Mouse (Mus musculus): ENCODE data around the gene Tmem116. TPM values are rescaled to one million over a fixed set of nuclear protein-coding genes. Genes with fewer than 3 reads are reported as not detected.
A peak's percentile ranks its signal among the peaks of the same experiment; 100 is the strongest.

The Tmem116 gene
- polyA plus RNA-seq, 1 experiment from 2014 or later, result 2.0 TPM

GRCm38 (mm10) chr5:121545793-121546529 is 94.3 kb downstream of the Tmem116 start, which contains the start of gene Mapkapk5:
Gene Mapkapk5, minus strand, starts transcription at chr5:121545905.
- peak; percentile 92 for ATAC-seq (ENCODE audit: low FRiP score, low read depth)
- Histone ChIP-seq H3K27ac (replicated peaks) (peak within 1 kb of the TSS; percentile 97), H3K36me3 (no peaks in the 10 kb centered on the region), H3K9me3 (no peaks in the 10 kb centered on the region), H3K27me3 (no peaks in the 10 kb centered on the region), H3K4me3 (peak within 1 kb of the TSS; percentile 97), H3K4me2 (peak within 1 kb of the TSS; percentile 88), H3K9ac (peak within 1 kb of the TSS; percentile 98), H3K4me1 (replicated peaks) (peaks cover 37% of the 10 kb centered on the region)
- 2% methylated on average over 55 of the region's 55 CpGs for whole genome bisulfite sequencing

- Histone ChIP-seq H3K4me2 (peak overlapping the region; percentile 88), H3K9ac (peak overlapping the region; percentile 98), H3K9me3 (no peaks in the 10 kb centered on the region), H3K27me3 (no peaks in the 10 kb centered on the region), H3K27ac (replicated peaks) (peak overlapping the region; percentile 97), H3K36me3 (no peaks in the 10 kb centered on the region), H3K4me1 (replicated peaks) (peaks cover 37% of the 10 kb centered on the region), H3K4me3 (peak overlapping the region; percentile 97)
- WGBS, result 38% methylated on average over 6 of the region's 6 CpGs
- ATAC-seq (ENCODE audit: low FRiP score, low read depth), result peak; percentile 10; the same call in 1 of the 2 replicates
Measured at GRCm38 (mm10) chr5:121546530-121546895, 94.8 kb downstream of the Tmem116 start.

- no peak for ATAC-seq (ENCODE audit: low FRiP score, low read depth)
- peaks cover 35% of the 10 kb centered on the region for H3K4me1 ChIP-seq (replicated peaks)
- H3K9me3 ChIP-seq, result no peaks in the 10 kb centered on the region
- H3K36me3 ChIP-seq, result no peaks in the 10 kb centered on the region
- no peak overlapping the region for H3K4me2 ChIP-seq
- no peaks in the 10 kb centered on the region for H3K27me3 ChIP-seq
- 91% methylated on average over 3 of the region's 3 CpGs for WGBS
- no peak overlapping the region for H3K9ac ChIP-seq
- no peak overlapping the region for H3K27ac ChIP-seq (replicated peaks)
- H3K4me3 ChIP-seq, result no peak overlapping the region
Measured at GRCm38 (mm10) chr5:121547084-121547483, 95.4 kb downstream of the Tmem116 start.

GRCm38 (mm10) chr5:121549196-121549595 is 97.5 kb downstream of the Tmem116 start:
- Histone ChIP-seq H3K4me3 (no peak overlapping the region), H3K27me3 (no peaks in the 10 kb centered on the region), H3K27ac (replicated peaks) (no peak overlapping the region), H3K4me1 (replicated peaks) (peaks cover 15% of the 10 kb centered on the region), H3K36me3 (no peaks in the 10 kb centered on the region), H3K4me2 (no peak overlapping the region), H3K9me3 (no peaks in the 10 kb centered on the region), H3K9ac (no peak overlapping the region)
- ATAC-seq (ENCODE audit: low FRiP score, low read depth), result no peak
- WGBS, result 87% methylated on average over 7 of the region's 7 CpGs

GRCm38 (mm10) chr5:121562436-121562835 is 110.7 kb downstream of the Tmem116 start:
- no peak for ATAC-seq (ENCODE audit: low FRiP score, low read depth)
- WGBS, result 90% methylated on average over 3 of the region's 3 CpGs

GRCm38 (mm10) chr5:121564468-121564895 is 112.8 kb downstream of the Tmem116 start:
- Histone ChIP-seq H3K4me3 (no peak overlapping the region), H3K9ac (no peak overlapping the region), H3K4me1 (replicated peaks) (no peaks in the 10 kb centered on the region), H3K36me3 (no peaks in the 10 kb centered on the region), H3K27me3 (no peaks in the 10 kb centered on the region), H3K27ac (replicated peaks) (no peak overlapping the region), H3K4me2 (peak overlapping the region; percentile 31; the same call in 1 of the 2 replicates), H3K9me3 (no peaks in the 10 kb centered on the region)
- WGBS, result 15% methylated on average over 11 of the region's 11 CpGs
- no peak for ATAC-seq (ENCODE audit: low FRiP score, low read depth)

More at GRCm38 (mm10) chr5:121562436-121562835, 110.7 kb downstream of the Tmem116 start:
- Histone ChIP-seq H3K4me1 (replicated peaks) (no peaks in the 10 kb centered on the region), H3K9me3 (no peaks in the 10 kb centered on the region), H3K36me3 (no peaks in the 10 kb centered on the region), H3K9ac (no peak overlapping the region), H3K27ac (replicated peaks) (no peak overlapping the region), H3K4me3 (no peak overlapping the region), H3K4me2 (no peak overlapping the region), H3K27me3 (no peaks in the 10 kb centered on the region)

GRCm38 (mm10) chr5:121566035-121566681 is 114.5 kb downstream of the Tmem116 start:
- H3K4me2 ChIP-seq, result no peak overlapping the region
- 95% methylated on average over 16 of the region's 16 CpGs for WGBS
- H3K4me3 ChIP-seq, result no peak overlapping the region
- H3K27ac ChIP-seq (replicated peaks), result no peak overlapping the region
- no peaks in the 10 kb centered on the region for H3K27me3 ChIP-seq
- no peak for ATAC-seq (ENCODE audit: low FRiP score, low read depth)
- H3K9me3 ChIP-seq, result no peaks in the 10 kb centered on the region
- no peak overlapping the region for H3K9ac ChIP-seq
- peaks cover 12% of the 10 kb centered on the region; the same call in 1 of the 2 replicates for H3K36me3 ChIP-seq
- no peaks in the 10 kb centered on the region for H3K4me1 ChIP-seq (replicated peaks)

- 79% methylated on average over 9 of the region's 9 CpGs for WGBS
Measured at GRCm38 (mm10) chr5:121569881-121570420, 118.3 kb downstream of the Tmem116 start.

GRCm38 (mm10) chr5:121570787-121571186 is 119.1 kb downstream of the Tmem116 start:
- peaks cover 27% of the 10 kb centered on the region for H3K36me3 ChIP-seq
- no peak overlapping the region for H3K4me3 ChIP-seq
- H3K27me3 ChIP-seq, result no peaks in the 10 kb centered on the region
- no peaks in the 10 kb centered on the region for H3K4me1 ChIP-seq (replicated peaks)
- H3K9me3 ChIP-seq, result no peaks in the 10 kb centered on the region
- H3K4me2 ChIP-seq, result no peak overlapping the region
- WGBS, result 67% methylated on average over 1 of the region's 1 CpGs
- no peak overlapping the region for H3K9ac ChIP-seq
- no peak for ATAC-seq (ENCODE audit: low FRiP score, low read depth)
- no peak overlapping the region for H3K27ac ChIP-seq (replicated peaks)

More at GRCm38 (mm10) chr5:121569881-121570420, 118.3 kb downstream of the Tmem116 start:
- Histone ChIP-seq H3K9ac (no peak overlapping the region), H3K4me1 (replicated peaks) (no peaks in the 10 kb centered on the region), H3K36me3 (peaks cover 21% of the 10 kb centered on the region), H3K27ac (replicated peaks) (no peak overlapping the region), H3K4me3 (no peak overlapping the region), H3K9me3 (no peaks in the 10 kb centered on the region), H3K4me2 (no peak overlapping the region), H3K27me3 (no peaks in the 10 kb centered on the region)
- no peak for ATAC-seq (ENCODE audit: low FRiP score, low read depth)

Other genes starting within 250 kb of the Tmem116 start
- 342 and 359 TPM in 2 replicates for gene Rpl6, start 247.4 kb upstream of the Tmem116 start, polyA plus RNA-seq (2015; fragmentation: Nextera tagmentation; extraction: Ambion mirVana)
- 19.0 and 20.6 TPM in 2 replicates for gene Hectd4, start 231.7 kb upstream of the Tmem116 start, polyA plus RNA-seq (2015; fragmentation: Nextera tagmentation; extraction: Ambion mirVana)
- gene Trafd1, start 66.3 kb upstream of the Tmem116 start, polyA plus RNA-seq (2015; fragmentation: Nextera tagmentation; extraction: Ambion mirVana), result 120 and 127 TPM in 2 replicates
- 52.2 and 53.6 TPM in 2 replicates for gene Naa25, start 54.0 kb upstream of the Tmem116 start, polyA plus RNA-seq (2015; fragmentation: Nextera tagmentation; extraction: Ambion mirVana)
- gene Erp29, start 613 bp downstream of the Tmem116 start, polyA plus RNA-seq (2015; fragmentation: Nextera tagmentation; extraction: Ambion mirVana), result 187 and 189 TPM in 2 replicates
- 0.10 and 0.14 TPM in 2 replicates for gene Adam1b, start 51.5 kb downstream of the Tmem116 start, polyA plus RNA-seq (2015; fragmentation: Nextera tagmentation; extraction: Ambion mirVana)
- gene Adam1a, start 93.6 kb downstream of the Tmem116 start, polyA plus RNA-seq (2015; fragmentation: Nextera tagmentation; extraction: Ambion mirVana), result 3.8 and 3.9 TPM in 2 replicates
- not detected in 2 replicates for gene Gm42878, start 93.6 kb downstream of the Tmem116 start, polyA plus RNA-seq (2015; fragmentation: Nextera tagmentation; extraction: Ambion mirVana)
- 62.5 and 68.3 TPM in 2 replicates for gene Mapkapk5, start 94.0 kb downstream of the Tmem116 start, polyA plus RNA-seq (2015; fragmentation: Nextera tagmentation; extraction: Ambion mirVana)
- 127 and 137 TPM in 2 replicates for gene Aldh2, start 141.9 kb downstream of the Tmem116 start, polyA plus RNA-seq (2015; fragmentation: Nextera tagmentation; extraction: Ambion mirVana)
- gene Acad12, start 167.0 kb downstream of the Tmem116 start, polyA plus RNA-seq (2015; fragmentation: Nextera tagmentation; extraction: Ambion mirVana), result 1.3 and 1.6 TPM in 2 replicates
- 1.5 and 1.6 TPM in 2 replicates for gene Acad10, start 208.6 kb downstream of the Tmem116 start, polyA plus RNA-seq (2015; fragmentation: Nextera tagmentation; extraction: Ambion mirVana)
- gene Brap, start 208.7 kb downstream of the Tmem116 start, polyA plus RNA-seq (2015; fragmentation: Nextera tagmentation; extraction: Ambion mirVana), result 43.1 and 44.6 TPM in 2 replicates

All from hindbrain, embryonic 15.5 days (tissue).